Mouse (Mus musculus): Measurements from ENCODE around the gene Tars2.
A peak's percentile ranks its signal among the peaks of the same experiment; 100 is the strongest.
"Not testable (repeated sequence)": the region's sequence is repeated elsewhere in the genome, so short reads cannot be mapped to it uniquely, and the experiment has no call there.

The Tars2 gene

GRCm38 (mm10) chr3:95760106-95760505, at the start of gene Tars2:
TSS of gene Tars2 (minus strand) at chr3:95760206.
- DNase-seq (ENCODE audit: low read depth, low spot score): no peak

GRCm38 (mm10) chr3:95808384-95808783, 48.4 kb upstream of the Tars2 start:
- DNase-seq (ENCODE audit: low read depth, low spot score): no peak

GRCm38 (mm10) chr3:95807630-95808029, 47.6 kb upstream of the Tars2 start:
- not testable (repeated sequence) for DNase-seq (ENCODE audit: low read depth, low spot score)

GRCm38 (mm10) chr3:95806677-95807076, 46.7 kb upstream of the Tars2 start:
- no peak for DNase-seq (ENCODE audit: low read depth, low spot score)

GRCm38 (mm10) chr3:95803851-95804250, 43.8 kb upstream of the Tars2 start:
- DNase-seq (ENCODE audit: low read depth, low spot score): no peak

GRCm38 (mm10) chr3:95798756-95799155, 38.8 kb upstream of the Tars2 start:
- DNase-seq (ENCODE audit: low read depth, low spot score): no peak

- DNase-seq (ENCODE audit: low read depth, low spot score): no peak
Measured at GRCm38 (mm10) chr3:95794299-95794698, 34.3 kb upstream of the Tars2 start.

- no peak for DNase-seq (ENCODE audit: low read depth, low spot score)
Measured at GRCm38 (mm10) chr3:95793662-95794061, 33.7 kb upstream of the Tars2 start.

- DNase-seq (ENCODE audit: low read depth, low spot score): no peak
Measured at GRCm38 (mm10) chr3:95785501-95785900, 25.5 kb upstream of the Tars2 start.

GRCm38 (mm10) chr3:95771985-95772384, 12.0 kb upstream of the Tars2 start:
- DNase-seq (ENCODE audit: low read depth, low spot score): no peak

GRCm38 (mm10) chr3:95765534-95765933, 5.5 kb upstream of the Tars2 start:
- no peak for DNase-seq (ENCODE audit: low read depth, low spot score)

- DNase-seq (ENCODE audit: low read depth, low spot score): no peak
Measured at GRCm38 (mm10) chr3:95763811-95764210, 3.8 kb upstream of the Tars2 start.

- no peak for DNase-seq (ENCODE audit: low read depth, low spot score)
Measured at GRCm38 (mm10) chr3:95762961-95763360, 3.0 kb upstream of the Tars2 start.

- no peak for DNase-seq (ENCODE audit: low read depth, low spot score)
Measured at GRCm38 (mm10) chr3:95761771-95762170, 1.8 kb upstream of the Tars2 start.

GRCm38 (mm10) chr3:95760656-95761055, 650 bp upstream of the Tars2 start:
- DNase-seq (ENCODE audit: low read depth, low spot score): no peak

GRCm38 (mm10) chr3:95758467-95759218, 1.4 kb downstream of the Tars2 start:
- no peak for DNase-seq (ENCODE audit: low read depth, low spot score)

- no peak for DNase-seq (ENCODE audit: low read depth, low spot score)
Measured at GRCm38 (mm10) chr3:95756808-95757207, 3.2 kb downstream of the Tars2 start.

GRCm38 (mm10) chr3:95754345-95755206, 5.4 kb downstream of the Tars2 start:
- peak; percentile 82 for DNase-seq (ENCODE audit: low read depth, low spot score)

GRCm38 (mm10) chr3:95752935-95753334, 7.1 kb downstream of the Tars2 start:
- DNase-seq (ENCODE audit: low read depth, low spot score): no peak

GRCm38 (mm10) chr3:95740406-95740805, 19.6 kb downstream of the Tars2 start:
- no peak for DNase-seq (ENCODE audit: low read depth, low spot score)

- no peak for DNase-seq (ENCODE audit: low read depth, low spot score)
Measured at GRCm38 (mm10) chr3:95739353-95740104, 20.5 kb downstream of the Tars2 start, which contains the start of gene Ecm1. TSS of gene Ecm1 (minus strand) at chr3:95739569.

Data from c-Kit-negative CD71-positive TER-119-positive erythroid progenitor cells, embryonic 14.5 days (primary cell).